Mouse (Mus musculus): ENCODE data around the gene Ntn5. TPM values are rescaled to one million over a fixed set of nuclear protein-coding genes. Genes with fewer than 3 reads are reported as not detected.
A peak's percentile ranks its signal among the peaks of the same experiment; 100 is the strongest.

The Ntn5 gene
- polyA plus RNA-seq, 1 experiment from 2014 or later: 0.34 TPM

DNA sequence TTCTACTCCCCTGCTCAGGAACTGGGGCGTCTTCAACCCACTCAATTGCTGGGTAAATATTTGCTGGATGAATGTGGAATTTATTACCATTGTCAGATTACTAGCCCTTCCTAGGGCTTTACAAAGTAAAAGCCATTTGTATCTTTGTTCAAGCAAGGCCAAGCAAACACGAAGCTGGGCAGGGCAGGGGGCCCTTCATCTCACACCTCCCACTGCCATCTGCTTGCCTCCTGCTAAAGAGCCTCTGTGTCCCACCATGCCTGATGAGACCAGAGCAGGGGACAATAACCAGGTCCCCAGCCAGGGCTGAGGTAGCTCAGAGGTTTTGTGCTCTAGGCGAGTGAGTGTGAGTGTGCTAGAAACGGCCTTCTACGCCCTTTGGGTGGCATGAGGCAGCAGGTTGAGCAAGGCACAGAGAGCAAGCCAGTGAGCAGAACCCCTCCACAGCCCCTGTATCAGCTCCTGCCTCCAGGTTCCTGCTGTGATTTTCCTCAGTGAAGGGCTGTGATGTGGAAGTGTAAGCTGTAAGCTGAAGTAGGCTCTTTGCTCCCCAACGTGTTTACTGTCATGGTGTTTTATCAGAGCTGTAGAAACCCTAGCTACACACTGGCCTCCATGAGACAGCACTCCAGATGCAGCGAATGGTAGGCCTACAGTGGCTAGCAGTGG, 6.1 kb upstream of the Ntn5 start:
- peak overlapping the region; percentile 35 for H3K27ac ChIP-seq (ENCODE audit: low read length)
- H3K9me3 ChIP-seq (ENCODE audit: control insufficient read depth, low read length): no peaks in the 10 kb centered on the region
- H3K4me1 ChIP-seq (ENCODE audit: control insufficient read depth, insufficient read depth, low read length): peaks cover 13% of the 10 kb centered on the region
- H3K36me3 ChIP-seq (ENCODE audit: control insufficient read depth, insufficient read depth, low read length): no peaks in the 10 kb centered on the region
- peak; percentile 41 for ATAC-seq
- 48% methylated on average over 7 of the region's 7 CpGs for WGBS
- H3K4me2 ChIP-seq (ENCODE audit: low read depth, low read length): 0 out of 2 replicates have a peak overlapping the region, but pooled peaks have one; percentile 21
- H3K9ac ChIP-seq (ENCODE audit: low read depth, low read length): no peak overlapping the region
- H3K4me3 ChIP-seq (ENCODE audit: low read length): no peak overlapping the region
- H3K27me3 ChIP-seq (replicated peaks; ENCODE audit: control insufficient read depth, insufficient read depth, low read length): no peaks in the 10 kb centered on the region

GRCm38 (mm10) chr7:45678513-45678912, 5.3 kb upstream of the Ntn5 start:
- no peaks in the 10 kb centered on the region for H3K27me3 ChIP-seq (replicated peaks; ENCODE audit: control insufficient read depth, insufficient read depth, low read length)
- peak overlapping the region; percentile 35; the same call in 1 of the 2 replicates for H3K27ac ChIP-seq (ENCODE audit: low read length)
- H3K36me3 ChIP-seq (ENCODE audit: control insufficient read depth, insufficient read depth, low read length): no peaks in the 10 kb centered on the region
- WGBS: 87% methylated on average over 14 of the region's 14 CpGs
- H3K4me2 ChIP-seq (ENCODE audit: low read depth, low read length): no peak overlapping the region
- peaks cover 14% of the 10 kb centered on the region for H3K4me1 ChIP-seq (ENCODE audit: control insufficient read depth, insufficient read depth, low read length)
- no peak for ATAC-seq
- no peak overlapping the region for H3K4me3 ChIP-seq (ENCODE audit: low read length)
- no peak overlapping the region for H3K9ac ChIP-seq (ENCODE audit: low read depth, low read length)
- H3K9me3 ChIP-seq (ENCODE audit: control insufficient read depth, low read length): no peaks in the 10 kb centered on the region

GRCm38 (mm10) chr7:45679966-45680621, 3.7 kb upstream of the Ntn5 start:
- H3K4me3 ChIP-seq (ENCODE audit: low read length): no peak overlapping the region
- H3K36me3 ChIP-seq (ENCODE audit: control insufficient read depth, insufficient read depth, low read length): no peaks in the 10 kb centered on the region
- H3K27me3 ChIP-seq (replicated peaks; ENCODE audit: control insufficient read depth, insufficient read depth, low read length): no peaks in the 10 kb centered on the region
- WGBS: 62% methylated on average over 14 of the region's 14 CpGs
- H3K4me2 ChIP-seq (ENCODE audit: low read depth, low read length): no peak overlapping the region
- H3K27ac ChIP-seq (ENCODE audit: low read length): 0 out of 2 replicates have a peak overlapping the region, but pooled peaks have one; percentile 23
- H3K4me1 ChIP-seq (ENCODE audit: control insufficient read depth, insufficient read depth, low read length): peaks cover 17% of the 10 kb centered on the region
- no peaks in the 10 kb centered on the region for H3K9me3 ChIP-seq (ENCODE audit: control insufficient read depth, low read length)
- H3K9ac ChIP-seq (ENCODE audit: low read depth, low read length): no peak overlapping the region
- ATAC-seq: peak; percentile 25; the same call in 1 of the 2 replicates

- no peak overlapping the region for H3K4me2 ChIP-seq (ENCODE audit: low read depth, low read length)
- H3K36me3 ChIP-seq (ENCODE audit: control insufficient read depth, insufficient read depth, low read length): no peaks in the 10 kb centered on the region
- H3K9ac ChIP-seq (ENCODE audit: low read depth, low read length): no peak overlapping the region
- peaks cover 28% of the 10 kb centered on the region for H3K4me1 ChIP-seq (ENCODE audit: control insufficient read depth, insufficient read depth, low read length)
- H3K9me3 ChIP-seq (ENCODE audit: control insufficient read depth, low read length): no peaks in the 10 kb centered on the region
- no peaks in the 10 kb centered on the region for H3K27me3 ChIP-seq (replicated peaks; ENCODE audit: control insufficient read depth, insufficient read depth, low read length)
- H3K4me3 ChIP-seq (ENCODE audit: low read length): no peak overlapping the region
- WGBS: 70% methylated on average over 8 of the region's 8 CpGs
- H3K27ac ChIP-seq (ENCODE audit: low read length): peak overlapping the region; percentile 23
- ATAC-seq: no peak
These were observed 2.6 kb upstream of the Ntn5 start for GRCm38 (mm10) chr7:45681046-45681736.

- H3K27ac ChIP-seq (ENCODE audit: low read length): peak overlapping the region; percentile 66
- peak overlapping the region; percentile 5; the same call in 1 of the 2 replicates for H3K4me3 ChIP-seq (ENCODE audit: low read length)
- H3K4me2 ChIP-seq (ENCODE audit: low read depth, low read length): peak overlapping the region; percentile 41
- H3K9ac ChIP-seq (ENCODE audit: low read depth, low read length): peak overlapping the region; percentile 59
- peak; percentile 65 for ATAC-seq
- peaks cover 30% of the 10 kb centered on the region for H3K4me1 ChIP-seq (ENCODE audit: control insufficient read depth, insufficient read depth, low read length)
- H3K27me3 ChIP-seq (replicated peaks; ENCODE audit: control insufficient read depth, insufficient read depth, low read length): no peaks in the 10 kb centered on the region; the same call in 1 of the 2 replicates
- no peaks in the 10 kb centered on the region for H3K9me3 ChIP-seq (ENCODE audit: control insufficient read depth, low read length)
- WGBS: 27% methylated on average over 14 of the region's 14 CpGs
- no peaks in the 10 kb centered on the region for H3K36me3 ChIP-seq (ENCODE audit: control insufficient read depth, insufficient read depth, low read length)
These were observed 1.4 kb upstream of the Ntn5 start for GRCm38 (mm10) chr7:45682144-45683126.

GRCm38 (mm10) chr7:45685811-45686210, 2.0 kb downstream of the Ntn5 start:
- peak overlapping the region; percentile 53 for H3K9ac ChIP-seq (ENCODE audit: low read depth, low read length)
- no peak overlapping the region for H3K4me3 ChIP-seq (ENCODE audit: low read length)
- no peak overlapping the region for H3K27ac ChIP-seq (ENCODE audit: low read length)
- H3K36me3 ChIP-seq (ENCODE audit: control insufficient read depth, insufficient read depth, low read length): no peaks in the 10 kb centered on the region
- H3K4me1 ChIP-seq (ENCODE audit: control insufficient read depth, insufficient read depth, low read length): peaks cover 27% of the 10 kb centered on the region
- no peak for ATAC-seq
- WGBS: 40% methylated on average over 10 of the region's 10 CpGs
- no peak overlapping the region; the same call in 1 of the 2 replicates for H3K4me2 ChIP-seq (ENCODE audit: low read depth, low read length)
- H3K27me3 ChIP-seq (replicated peaks; ENCODE audit: control insufficient read depth, insufficient read depth, low read length): no peaks in the 10 kb centered on the region; the same call in 1 of the 2 replicates
- no peaks in the 10 kb centered on the region for H3K9me3 ChIP-seq (ENCODE audit: control insufficient read depth, low read length)

DNA sequence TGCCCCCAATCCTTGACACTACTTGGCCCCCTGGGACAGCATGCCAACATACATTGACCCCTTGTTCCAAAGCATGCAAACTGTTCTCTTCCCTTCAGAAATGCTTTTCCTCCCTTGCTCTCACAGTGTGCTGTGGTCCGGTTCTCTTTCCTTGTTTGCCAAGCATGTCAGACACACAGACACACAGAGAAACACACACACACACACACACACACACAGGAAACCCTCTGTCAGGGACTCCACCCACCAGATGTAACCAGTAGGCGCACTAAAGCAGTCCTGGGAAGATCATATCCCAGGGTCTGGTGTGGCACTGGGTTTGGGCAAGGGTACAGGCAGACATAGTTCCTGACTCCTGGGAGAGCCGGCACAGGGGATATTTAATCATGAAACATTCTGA, 3.0 kb downstream of the Ntn5 start:
- Histone ChIP-seq H3K4me3 (ENCODE audit: low read length) (no peak overlapping the region), H3K9me3 (ENCODE audit: control insufficient read depth, low read length) (no peaks in the 10 kb centered on the region), H3K4me2 (ENCODE audit: low read depth, low read length) (no peak overlapping the region), H3K4me1 (ENCODE audit: control insufficient read depth, insufficient read depth, low read length) (peaks cover 27% of the 10 kb centered on the region), H3K27me3 (replicated peaks; ENCODE audit: control insufficient read depth, insufficient read depth, low read length) (no peaks in the 10 kb centered on the region; the same call in 1 of the 2 replicates), H3K36me3 (ENCODE audit: control insufficient read depth, insufficient read depth, low read length) (no peaks in the 10 kb centered on the region), H3K9ac (ENCODE audit: low read depth, low read length) (no peak overlapping the region), H3K27ac (ENCODE audit: low read length) (no peak overlapping the region)
- WGBS: 57% methylated on average over 3 of the region's 3 CpGs
- ATAC-seq: no peak

DNA sequence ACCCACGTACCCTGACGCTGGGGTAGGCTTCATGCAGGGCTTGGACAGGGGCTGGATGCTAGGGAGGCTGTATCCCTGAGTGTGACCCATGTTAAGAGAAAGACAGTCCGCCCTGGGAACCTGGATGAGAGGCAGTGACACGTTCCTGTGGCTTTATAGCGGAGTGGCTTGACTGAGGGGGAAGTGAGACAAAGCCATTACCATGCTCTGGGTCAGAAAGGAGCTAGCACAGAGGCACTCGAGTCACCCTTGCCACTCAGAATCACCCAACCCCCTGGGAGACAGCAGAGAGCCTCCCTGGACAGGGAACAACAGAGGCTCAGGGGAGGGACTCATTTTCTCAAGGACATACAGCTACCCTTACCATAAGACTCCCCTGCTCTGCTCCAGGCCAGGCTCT, 5.3 kb downstream of the Ntn5 start:
- Histone ChIP-seq H3K27ac (ENCODE audit: low read length) (no peak overlapping the region), H3K9me3 (ENCODE audit: control insufficient read depth, low read length) (no peaks in the 10 kb centered on the region), H3K4me2 (ENCODE audit: low read depth, low read length) (no peak overlapping the region), H3K4me1 (ENCODE audit: control insufficient read depth, insufficient read depth, low read length) (peaks cover 19% of the 10 kb centered on the region; the same call in 1 of the 2 replicates), H3K4me3 (ENCODE audit: low read length) (no peak overlapping the region), H3K27me3 (replicated peaks; ENCODE audit: control insufficient read depth, insufficient read depth, low read length) (no peaks in the 10 kb centered on the region; the same call in 1 of the 2 replicates), H3K9ac (ENCODE audit: low read depth, low read length) (no peak overlapping the region), H3K36me3 (ENCODE audit: control insufficient read depth, insufficient read depth, low read length) (no peaks in the 10 kb centered on the region)
- 68% methylated on average over 6 of the region's 6 CpGs for WGBS
- ATAC-seq: no peak
